Mouse (Mus musculus): ENCODE results near the gene Tspan15. TPM values are rescaled to one million over a fixed set of nuclear protein-coding genes. Genes with fewer than 3 reads are reported as not detected.

Gene Tspan15
- polyA plus RNA-seq, 1 experiment from 2014 or later, result 49.8 TPM

DNA sequence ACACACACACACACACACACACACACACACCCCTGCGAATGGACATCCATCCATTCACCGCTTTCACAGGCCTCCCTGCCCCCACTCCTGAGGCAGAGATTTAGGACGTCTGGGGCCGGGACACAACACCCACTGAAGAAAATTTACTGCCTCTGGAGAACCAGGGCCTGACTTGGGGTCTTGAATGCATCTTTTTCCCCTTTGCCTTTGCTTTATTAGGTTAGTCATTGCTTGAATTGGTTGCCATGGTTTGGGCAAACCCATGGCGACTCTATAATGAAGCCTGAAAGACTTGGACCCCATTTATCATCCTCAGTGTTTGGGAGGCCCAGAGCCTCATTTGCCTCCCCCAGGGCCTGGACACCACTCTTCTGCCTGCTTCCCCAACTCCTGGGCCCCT lies 85.1 kb downstream of the Tspan15 start:
- Histone ChIP-seq H3K4me2 (ENCODE audit: low read length) (no peak overlapping the region), H3K9ac (ENCODE audit: low read depth, low read length) (no peak overlapping the region), H3K4me3 (replicated peaks; ENCODE audit: low read depth, low read length) (no peak overlapping the region), H3K27me3 (ENCODE audit: insufficient read depth, low read length) (no peaks in the 10 kb centered on the region), H3K4me1 (replicated peaks; ENCODE audit: insufficient read depth, low read length) (no peaks in the 10 kb centered on the region), H3K27ac (no peak overlapping the region), H3K36me3 (ENCODE audit: insufficient read depth, low read length) (no peaks in the 10 kb centered on the region), H3K9me3 (replicated peaks; ENCODE audit: low read length) (no peaks in the 10 kb centered on the region)
- no peak for TF ChIP-seq CTCF (IDR thresholded peaks at IDR 0.05; ENCODE audit: low read depth)
- no peak for DNase-seq (ENCODE audit: low spot score)
- 49% methylated on average over 5 of the region's 5 CpGs for WGBS
- ATAC-seq (replicated peaks; ENCODE audit: low FRiP score, low read depth), result no peak

- H3K9ac ChIP-seq (ENCODE audit: low read depth, low read length), result no peak within 1 kb of the TSS
- H3K36me3 ChIP-seq (ENCODE audit: insufficient read depth, low read length), result no peaks in the 10 kb centered on the region
- TF ChIP-seq CTCF (IDR thresholded peaks at IDR 0.05; ENCODE audit: low read depth), result no peak
- no peaks in the 10 kb centered on the region for H3K4me1 ChIP-seq (replicated peaks; ENCODE audit: insufficient read depth, low read length)
- DNase-seq (ENCODE audit: low spot score) (no peak), ATAC-seq (replicated peaks; ENCODE audit: low FRiP score, low read depth) (no peak)
- H3K4me3 ChIP-seq (replicated peaks; ENCODE audit: low read depth, low read length), result no peak within 1 kb of the TSS
- WGBS, result 60% methylated on average over 8 of the region's 8 CpGs
- no peak within 1 kb of the TSS for H3K4me2 ChIP-seq (ENCODE audit: low read length)
- no peak within 1 kb of the TSS for H3K27ac ChIP-seq
- no peaks in the 10 kb centered on the region for H3K27me3 ChIP-seq (ENCODE audit: insufficient read depth, low read length)
- no peaks in the 10 kb centered on the region for H3K9me3 ChIP-seq (replicated peaks; ENCODE audit: low read length)
Measured at GRCm38 (mm10) chr10:62143820-62144219, 87.2 kb downstream of the Tspan15 start, which contains the start of gene Fam241b. Gene Fam241b (minus strand): TSS chr10:62143920.

DNA sequence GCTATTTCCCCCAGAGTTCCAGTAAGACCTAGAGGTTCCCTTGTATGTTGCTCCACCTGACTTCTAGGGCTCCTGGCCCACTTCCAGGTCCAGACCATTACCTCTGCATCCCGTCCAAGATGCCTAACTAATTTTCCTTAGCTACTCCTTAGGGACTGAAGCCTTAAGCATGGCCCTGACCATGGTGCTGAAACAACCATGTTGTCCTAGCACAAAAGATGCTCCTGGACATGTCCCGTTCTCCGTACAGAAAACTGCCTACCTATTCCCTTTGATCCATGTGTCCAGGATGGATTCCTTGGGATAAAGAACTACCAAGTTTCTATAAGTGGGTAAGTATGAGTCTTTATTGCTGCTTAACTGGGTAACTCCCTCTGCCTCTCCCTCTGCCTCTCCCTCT lies 93.0 kb downstream of the Tspan15 start:
- Histone ChIP-seq H3K27ac (no peak overlapping the region), H3K36me3 (ENCODE audit: insufficient read depth, low read length) (no peaks in the 10 kb centered on the region), H3K4me1 (replicated peaks; ENCODE audit: insufficient read depth, low read length) (no peaks in the 10 kb centered on the region), H3K4me3 (replicated peaks; ENCODE audit: low read depth, low read length) (no peak overlapping the region), H3K9me3 (replicated peaks; ENCODE audit: low read length) (no peaks in the 10 kb centered on the region), H3K27me3 (ENCODE audit: insufficient read depth, low read length) (peaks cover 42% of the 10 kb centered on the region), H3K4me2 (ENCODE audit: low read length) (no peak overlapping the region), H3K9ac (ENCODE audit: low read depth, low read length) (no peak overlapping the region)
- 7% methylated on average over 3 of the region's 3 CpGs for WGBS
- DNase-seq (ENCODE audit: low spot score) (peak; percentile 65), ATAC-seq (replicated peaks; ENCODE audit: low FRiP score, low read depth) (no peak)
- no peak for TF ChIP-seq CTCF (IDR thresholded peaks at IDR 0.05; ENCODE audit: low read depth)

DNA sequence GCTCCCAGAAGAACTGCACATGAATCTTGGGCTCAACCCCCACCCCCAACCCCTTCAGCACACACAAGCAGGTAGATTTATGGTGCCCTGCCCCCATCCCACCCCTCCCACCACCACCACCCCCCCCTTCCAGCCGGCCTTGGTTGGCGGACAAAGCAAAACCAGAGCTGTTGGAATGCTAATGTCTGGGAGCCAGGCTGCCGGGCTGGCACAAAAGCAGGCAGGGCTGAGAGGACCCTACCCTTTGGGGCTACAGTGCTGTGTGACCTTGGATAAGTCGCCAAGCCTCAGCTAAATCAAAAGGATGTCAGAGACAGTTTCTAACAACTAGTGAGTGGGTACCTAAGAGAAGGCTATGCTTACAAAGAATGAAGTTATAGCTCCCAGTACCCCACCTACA lies 93.9 kb downstream of the Tspan15 start:
- no peak overlapping the region for H3K4me3 ChIP-seq (replicated peaks; ENCODE audit: low read depth, low read length)
- H3K27me3 ChIP-seq (ENCODE audit: insufficient read depth, low read length), result peaks cover 51% of the 10 kb centered on the region
- no peak overlapping the region for H3K4me2 ChIP-seq (ENCODE audit: low read length)
- H3K27ac ChIP-seq, result no peak overlapping the region
- ATAC-seq (replicated peaks; ENCODE audit: low FRiP score, low read depth), result no peak
- H3K36me3 ChIP-seq (ENCODE audit: insufficient read depth, low read length), result no peaks in the 10 kb centered on the region
- H3K9ac ChIP-seq (ENCODE audit: low read depth, low read length), result no peak overlapping the region
- peaks cover 4% of the 10 kb centered on the region; the same call in 1 of the 2 replicates for H3K4me1 ChIP-seq (replicated peaks; ENCODE audit: insufficient read depth, low read length)
- 4% methylated on average over 4 of the region's 4 CpGs for WGBS
- DNase-seq (ENCODE audit: low spot score), result no peak
- no peak for TF ChIP-seq CTCF (IDR thresholded peaks at IDR 0.05; ENCODE audit: low read depth)
- no peaks in the 10 kb centered on the region for H3K9me3 ChIP-seq (replicated peaks; ENCODE audit: low read length)

GRCm38 (mm10) chr10:62135696-62136470 lies 95.2 kb downstream of the Tspan15 start:
- no peak overlapping the region for H3K9ac ChIP-seq (ENCODE audit: low read depth, low read length)
- peaks cover 4% of the 10 kb centered on the region; the same call in 1 of the 2 replicates for H3K4me1 ChIP-seq (replicated peaks; ENCODE audit: insufficient read depth, low read length)
- DNase-seq (ENCODE audit: low spot score) (no peak), ATAC-seq (replicated peaks; ENCODE audit: low FRiP score, low read depth) (no peak)
- no peak overlapping the region for H3K4me3 ChIP-seq (replicated peaks; ENCODE audit: low read depth, low read length)
- H3K36me3 ChIP-seq (ENCODE audit: insufficient read depth, low read length), result no peaks in the 10 kb centered on the region
- peaks cover 62% of the 10 kb centered on the region for H3K27me3 ChIP-seq (ENCODE audit: insufficient read depth, low read length)
- TF ChIP-seq CTCF (IDR thresholded peaks at IDR 0.05; ENCODE audit: low read depth), result no peak
- 2% methylated on average over 8 of the region's 8 CpGs for WGBS
- H3K27ac ChIP-seq, result no peak overlapping the region
- no peaks in the 10 kb centered on the region for H3K9me3 ChIP-seq (replicated peaks; ENCODE audit: low read length)
- no peak overlapping the region for H3K4me2 ChIP-seq (ENCODE audit: low read length)

Small RNA genes lying within 50 kb of the gene (microRNA-seq; reads per million reads assigned to microRNA genes)
- 2.0 reads per million, percentile 1 among the genes with 10 or more reads in this experiment for gene Mir7662

Other genes starting within 250 kb of the Tspan15 start
- gene Neurog3, start 98.2 kb downstream of the Tspan15 start, polyA plus RNA-seq (2015; fragmentation: Nextera tagmentation; extraction: Ambion mirVana), result not detected in 2 replicates
- gene Fam241b, start 87.3 kb downstream of the Tspan15 start, polyA plus RNA-seq (2015; fragmentation: Nextera tagmentation; extraction: Ambion mirVana), result 19.0 and 19.2 TPM in 2 replicates
- gene Tacr2, start 21.2 kb upstream of the Tspan15 start, polyA plus RNA-seq (2015; fragmentation: Nextera tagmentation; extraction: Ambion mirVana), result not detected in 2 replicates
- 62.6 and 68.3 TPM in 2 replicates for gene Hk1, start 148.7 kb upstream of the Tspan15 start, polyA plus RNA-seq (2015; fragmentation: Nextera tagmentation; extraction: Ambion mirVana)
- gene Hkdc1, start 191.2 kb upstream of the Tspan15 start, polyA plus RNA-seq (2015; fragmentation: Nextera tagmentation; extraction: Ambion mirVana), result 2.6 and 3.1 TPM in 2 replicates
- gene 4930507D05Rik, start 218.2 kb upstream of the Tspan15 start, polyA plus RNA-seq (2015; fragmentation: Nextera tagmentation; extraction: Ambion mirVana), result 0.45 and 0.53 TPM in 2 replicates
- gene Supv3l1, start 218.5 kb upstream of the Tspan15 start, polyA plus RNA-seq (2015; fragmentation: Nextera tagmentation; extraction: Ambion mirVana), result 21.6 and 22.7 TPM in 2 replicates

All from kidney, postnatal 0 days (tissue).